Mouse (Mus musculus) G1E (cell line): ENCODE results near the gene Mamstr. TPM values are rescaled to one million over a fixed set of nuclear protein-coding genes. Genes with fewer than 3 reads are reported as not detected.
"Not testable (repeated sequence)": the region's sequence is repeated elsewhere in the genome, so short reads cannot be mapped to it uniquely, and the experiment has no call there.

ENCODE experiments used
- ATAC-seq: 2 replicates; pipeline ENCODE4 v1.8.0; 2016; ENCODE audit warnings: mild to moderate bottlenecking; ENCODE audit not compliant: insufficient number of reproducible peaks, poor library complexity, low FRiP score, severe bottlenecking; ENCODE audit errors: extremely low read depth
- DNase-seq: peaks from one replicate; pipeline ENCODE4 v3.0.0; 2012; ENCODE audit warnings: low spot score
- H3K27me3 ChIP-seq: 2 replicates; pipeline ENCODE4 v1.6.1; 2012; ENCODE audit warnings: mild to moderate bottlenecking, low read length, inconsistent platforms; ENCODE audit not compliant: insufficient read depth
- H3K36me3 ChIP-seq: replicated peaks from 2 replicates; pipeline ENCODE3; 2012; ENCODE audit warnings: mild to moderate bottlenecking, inconsistent platforms
- H3K4me1 ChIP-seq: 2 replicates; pipeline ENCODE4 v1.6.1; 2012; ENCODE audit warnings: low read depth, low read length, inconsistent platforms, mixed read lengths; ENCODE audit not compliant: insufficient read depth
- H3K4me3 ChIP-seq: 2 replicates; pipeline ENCODE4 v1.5.1; 2012; ENCODE audit warnings: low read depth, mild to moderate bottlenecking, inconsistent platforms, low read length, moderate library complexity, mixed read lengths
- H3K9me3 ChIP-seq: replicated peaks from 2 replicates; pipeline ENCODE4 v1.6.1; 2012; ENCODE audit warnings: inconsistent platforms
- CTCF ChIP-seq: IDR thresholded peaks from 2 replicates; pipeline ENCODE4 v1.5.1; 2012; ENCODE audit warnings: low read depth, low read length, inconsistent platforms, mixed read lengths
- GATA1 ChIP-seq: IDR thresholded peaks from 2 replicates; pipeline ENCODE4 v1.6.1; 2012; ENCODE audit warnings: borderline replicate concordance, low read length, inconsistent platforms, mixed read lengths
- GATA2 ChIP-seq: IDR thresholded peaks from 2 replicates; pipeline ENCODE4 v1.6.1; 2012; ENCODE audit warnings: low read depth, low read length, inconsistent platforms, borderline replicate concordance
- POLR2AphosphoS5 ChIP-seq: IDR thresholded peaks from 2 replicates; pipeline ENCODE4 v1.6.1; 2012; ENCODE audit warnings: low read depth, low read length, inconsistent platforms; ENCODE audit not compliant: insufficient replicate concordance
- TAL1 ChIP-seq: conservative IDR thresholded peaks from 2 replicates; pipeline ENCODE4 v1.6.1; 2012; ENCODE audit warnings: low read depth, low read length, inconsistent platforms, mixed read lengths
- polyA plus RNA-seq: library from polyadenylated mRNA; stranded (reverse); fragments of >175 nt; gene quantifications from 2 replicates; pipeline ENCODE4 v1.2.3, GENCODE M21; 2012
- total RNA-seq, 2 experiments: library from RNA; stranded (forward) in 1 of 2; stranded (reverse) in 1 of 2; fragments of 200-1000 nt in 1 of 2; fragments of >200 nt in 1 of 2; fragmentation: Nextera tagmentation in 1 of 2; gene quantifications; 2 replicates each; pipeline ENCODE4 v1.2.3; 2014 to 2017

Mamstr gene
- total and polyA plus RNA-seq, 3 experiments, result not detected

DNA sequence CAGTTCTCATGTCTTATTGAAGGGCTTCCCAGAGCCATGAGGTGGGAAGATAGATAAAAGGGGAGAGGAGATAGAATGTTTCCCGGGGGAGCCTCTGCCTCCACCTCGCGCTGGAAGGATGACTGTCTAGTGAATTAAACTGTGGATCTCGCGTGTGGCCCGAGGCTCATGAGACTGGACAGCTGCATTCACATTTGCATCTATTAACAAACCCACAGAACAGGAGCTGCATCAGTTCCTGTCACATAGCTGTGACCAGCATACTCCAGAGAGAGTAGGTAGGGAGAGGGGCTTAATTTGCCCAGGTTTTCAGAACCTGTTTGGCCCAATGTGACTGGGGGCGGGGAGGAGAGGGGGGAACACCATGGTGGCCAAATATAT, 5.8 kb downstream of the Mamstr start:
- peaks cover 5% of the 10 kb centered on the region; the same call in 1 of the 2 replicates for H3K4me1 ChIP-seq
- DNase-seq, result no peak
- no peak overlapping the region for H3K4me3 ChIP-seq
- no peaks in the 10 kb centered on the region for H3K9me3 ChIP-seq
- peaks cover 59% of the 10 kb centered on the region for H3K27me3 ChIP-seq
- no peak for ATAC-seq
- no peaks in the 10 kb centered on the region for H3K36me3 ChIP-seq
- no peak for TF ChIP-seq TAL1

DNA sequence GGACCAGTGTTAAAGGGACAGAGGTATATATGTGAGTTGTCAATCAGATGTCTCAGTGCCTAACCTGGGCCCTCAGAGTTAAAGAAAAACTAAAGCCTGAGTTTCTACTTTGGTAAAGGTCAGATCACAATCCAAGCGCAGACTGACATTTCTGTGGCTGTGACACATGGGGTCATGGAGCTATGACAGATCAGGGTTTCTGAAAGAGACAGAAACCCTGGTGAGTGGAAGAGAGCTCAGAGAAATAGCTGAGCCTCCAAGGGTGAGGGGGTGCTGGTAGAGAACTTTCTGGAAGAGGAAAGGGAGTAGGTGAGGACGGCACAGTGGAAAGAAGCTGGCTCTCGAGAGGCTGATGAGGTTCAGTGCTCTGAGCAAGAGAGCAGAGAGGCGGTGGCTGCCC, 6.9 kb downstream of the Mamstr start:
- H3K4me1 ChIP-seq, result peaks cover 5% of the 10 kb centered on the region; the same call in 1 of the 2 replicates
- TF ChIP-seq GATA1, result no peak
- no peak for TF ChIP-seq GATA2
- no peak for TF ChIP-seq TAL1
- TF ChIP-seq POLR2AphosphoS5, result no peak
- TF ChIP-seq CTCF, result no peak
- ATAC-seq, result no peak

DNA sequence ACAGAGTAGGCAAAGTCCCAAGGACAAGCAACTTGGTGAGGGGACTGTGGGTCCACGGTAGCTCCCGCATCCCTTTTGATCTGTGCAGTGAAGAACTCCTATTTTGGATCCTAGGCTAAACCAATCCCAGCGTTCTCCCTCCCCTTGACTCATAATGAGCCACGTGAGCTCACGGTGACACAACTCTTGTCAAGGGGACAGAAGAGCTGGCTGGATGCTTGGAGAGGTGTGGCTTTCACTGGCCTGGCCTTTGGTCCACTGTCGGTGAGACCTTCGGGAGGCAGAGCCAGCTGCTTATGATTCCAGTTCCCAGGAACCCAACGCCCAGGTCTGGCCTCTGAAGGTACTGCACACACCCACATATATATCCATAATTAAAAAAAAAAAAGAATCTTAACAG, 9.6 kb downstream of the Mamstr start:
- H3K4me3 ChIP-seq, result no peak overlapping the region
- no peak for DNase-seq
- H3K27me3 ChIP-seq, result peaks cover 33% of the 10 kb centered on the region
- H3K9me3 ChIP-seq, result no peaks in the 10 kb centered on the region
- peaks cover 2% of the 10 kb centered on the region; the same call in 1 of the 2 replicates for H3K4me1 ChIP-seq
- TF ChIP-seq TAL1 (no peak), CTCF (no peak), GATA2 (no peak), POLR2AphosphoS5 (no peak), GATA1 (no peak)
- H3K36me3 ChIP-seq, result no peaks in the 10 kb centered on the region
- no peak for ATAC-seq

More for the DNA sequence above, 6.9 kb downstream of the Mamstr start:
- DNase-seq, result no peak
- Histone ChIP-seq H3K9me3 (no peaks in the 10 kb centered on the region), H3K36me3 (no peaks in the 10 kb centered on the region), H3K4me3 (no peak overlapping the region), H3K27me3 (peaks cover 53% of the 10 kb centered on the region)

DNA sequence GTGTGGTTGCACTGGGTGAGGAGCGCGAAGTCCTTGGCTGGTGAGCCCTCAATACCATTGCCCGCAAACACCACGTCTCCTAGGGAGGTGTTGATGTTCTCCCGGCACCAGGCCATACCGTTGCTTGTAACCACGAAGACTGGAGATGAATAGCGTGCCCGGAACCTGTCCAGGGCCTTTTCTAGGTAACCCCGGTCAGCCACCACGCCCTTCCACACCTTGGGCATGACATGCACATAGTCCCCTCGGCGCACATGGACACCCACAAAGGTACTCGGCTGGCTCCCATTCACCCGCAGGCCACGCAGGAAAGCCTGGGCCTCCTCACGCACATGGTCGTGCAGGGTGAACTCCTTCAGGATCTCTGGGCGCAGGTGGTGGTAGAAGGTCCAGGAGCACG, 10.7 kb downstream of the Mamstr start:
- not testable (repeated sequence) for DNase-seq, H3K9me3 ChIP-seq, H3K4me3 ChIP-seq, ATAC-seq, H3K4me1 ChIP-seq, H3K36me3 ChIP-seq
- H3K27me3 ChIP-seq, result peaks cover 26% of the 10 kb centered on the region

DNA sequence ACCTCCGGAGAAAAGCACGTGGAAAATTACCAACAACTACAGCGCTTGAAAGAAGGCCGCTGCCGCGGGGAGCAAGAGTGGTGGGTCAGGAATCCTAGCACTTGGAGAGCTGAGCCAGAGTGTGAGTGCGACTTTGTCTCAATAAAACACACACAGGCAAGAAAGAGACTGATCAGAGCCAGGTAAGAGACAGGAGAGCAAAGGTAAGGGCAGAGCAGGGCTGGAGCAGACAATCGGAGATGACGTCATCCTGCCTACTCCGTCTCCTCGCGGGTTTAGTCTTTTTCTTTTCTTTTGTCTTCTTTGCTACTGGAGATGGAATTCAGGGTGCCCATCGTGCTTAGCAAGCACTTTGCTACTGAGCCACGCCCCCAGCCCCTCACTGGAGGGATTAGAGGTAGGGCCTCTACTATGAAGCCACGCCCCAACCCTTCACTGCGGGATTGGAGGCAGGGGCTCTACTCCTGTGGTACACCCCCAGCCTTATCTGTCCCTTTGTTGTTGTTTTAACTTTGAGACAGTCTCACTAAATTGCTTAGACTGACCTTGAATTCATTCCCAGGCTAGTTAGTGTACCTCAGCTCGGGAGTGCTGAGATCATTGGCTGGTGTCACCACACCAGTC, 14.8 kb downstream of the Mamstr start:
- 0 out of 2 replicates have a peak overlapping the region, but pooled peaks have one; percentile 4 for H3K4me3 ChIP-seq
- H3K4me1 ChIP-seq, result no peaks in the 10 kb centered on the region
- DNase-seq (no peak), ATAC-seq (no peak)
- no peaks in the 10 kb centered on the region for H3K36me3 ChIP-seq
- H3K9me3 ChIP-seq, result no peaks in the 10 kb centered on the region
- peaks cover 14% of the 10 kb centered on the region; the same call in 1 of the 2 replicates for H3K27me3 ChIP-seq
- no peak for TF ChIP-seq POLR2AphosphoS5
- TF ChIP-seq GATA1, result no peak
- no peak for TF ChIP-seq TAL1
- no peak for TF ChIP-seq GATA2
- TF ChIP-seq CTCF, result no peak

DNA sequence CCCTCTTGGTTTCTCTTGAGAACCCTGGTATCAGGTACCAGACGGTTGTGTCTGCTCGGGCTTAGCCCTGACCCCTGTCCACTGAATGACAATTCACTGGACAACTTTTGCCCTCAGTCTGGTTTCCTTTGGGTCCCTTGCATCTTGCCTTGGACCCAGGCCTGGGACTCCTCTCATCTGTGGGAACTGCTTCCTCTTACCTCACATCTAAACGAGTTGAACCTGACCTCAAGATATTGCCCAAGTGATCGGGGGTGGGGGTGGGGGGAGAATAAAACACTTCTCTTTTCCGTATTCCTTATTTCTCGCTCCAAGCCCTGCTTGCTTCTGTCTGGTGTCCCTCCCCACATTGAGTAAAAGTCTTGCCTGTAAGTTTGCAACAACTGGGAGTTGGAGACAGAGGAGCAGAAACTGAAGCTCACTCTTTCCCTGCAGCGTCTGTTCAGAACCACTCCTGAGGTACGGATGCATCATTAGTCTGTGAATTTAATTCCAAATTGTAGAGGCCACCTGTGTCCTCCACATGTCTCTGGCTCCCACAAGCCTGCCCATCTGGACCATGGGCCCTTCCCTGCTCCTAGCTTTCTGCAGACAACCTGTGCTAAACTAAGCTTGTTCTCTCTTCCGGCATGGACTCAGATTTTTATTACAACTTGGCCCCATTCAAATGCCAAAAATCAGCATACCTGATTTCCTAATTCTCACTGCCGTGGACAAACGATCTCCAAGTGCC, 21.1 kb downstream of the Mamstr start:
- no peak for DNase-seq
- Histone ChIP-seq H3K9me3 (no peaks in the 10 kb centered on the region), H3K27me3 (peaks cover 31% of the 10 kb centered on the region), H3K4me1 (no peaks in the 10 kb centered on the region), H3K4me3 (no peak overlapping the region), H3K36me3 (no peaks in the 10 kb centered on the region)
- no peak for ATAC-seq
- no peak for TF ChIP-seq TAL1
- TF ChIP-seq GATA2, result no peak
- TF ChIP-seq CTCF, result no peak
- TF ChIP-seq GATA1, result no peak
- TF ChIP-seq POLR2AphosphoS5, result no peak

DNA sequence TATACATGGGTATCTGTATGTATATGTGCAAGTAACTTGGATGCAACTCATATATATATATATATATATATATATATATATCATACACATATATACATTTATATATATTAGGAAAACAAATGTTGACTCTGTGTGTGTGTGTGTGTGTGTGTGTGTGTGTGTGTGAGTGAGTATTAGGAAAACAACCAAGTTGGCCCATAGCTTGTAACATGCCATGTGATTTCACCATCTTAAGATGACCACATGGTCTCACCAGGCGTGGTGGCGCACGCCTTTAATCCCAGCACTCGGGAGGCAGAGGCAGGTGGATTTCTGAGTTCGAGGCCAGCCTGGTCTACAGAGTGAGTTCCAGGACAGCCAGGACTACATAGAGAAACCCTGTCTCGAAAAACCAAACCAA, 21.9 kb downstream of the Mamstr start:
- H3K36me3 ChIP-seq, H3K4me3 ChIP-seq, H3K4me1 ChIP-seq, ATAC-seq, DNase-seq, H3K9me3 ChIP-seq: not testable (repeated sequence)
- H3K27me3 ChIP-seq, result peaks cover 31% of the 10 kb centered on the region
